10 mouse cellular contexts compared by ENCODE assay signal in genomic region chr1:187133841-187134240, GRCm38 (mm10).
"Had no signal": no experiment of that assay in that cellular context is flagged by ENCODE, and none has a peak within 500 bp of the region (broad histone marks: within the 10 kb centered on the region; RNA-seq: fewer than 3 reads in every experiment).

No protein-coding gene starts in this region.

- DNase-seq: lung, adult 18-20 months; lung, embryonic 14.5 days; lung, postnatal 10 days; lung, postnatal 4 days; right cerebral cortex, postnatal 14 days; thymus, adult 2 months; thymus, postnatal 25 days; thymus, postnatal 4 days had no signal

- ATAC-seq: midbrain, embryonic 13.5 days; midbrain, embryonic 15.5 days had no signal
